ENCODE assay signal across 34 mouse cellular contexts in the genomic region with DNA sequence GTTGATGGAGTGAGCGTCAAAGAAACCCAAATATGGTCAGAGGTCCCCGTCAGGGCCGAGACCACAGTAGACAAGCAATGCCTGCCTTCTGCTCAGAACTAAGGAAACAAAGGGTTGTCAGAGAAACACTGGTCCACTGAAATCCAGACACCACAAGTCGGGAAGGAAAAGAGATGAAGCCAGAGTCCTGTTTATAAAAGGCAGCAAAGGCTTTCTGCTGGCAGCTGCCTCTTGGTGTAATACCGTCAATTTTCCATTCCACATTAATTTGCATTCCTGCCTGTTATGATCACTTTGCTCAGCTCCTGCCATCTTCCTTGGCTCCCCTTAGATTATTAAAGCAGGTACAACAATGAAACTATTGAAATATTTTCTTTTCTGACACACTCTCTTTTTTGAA. TPM values are rescaled to one million over a fixed set of nuclear protein-coding genes. Genes with fewer than 3 reads are reported as not detected.
DNase-seq lines count a peak whose midpoint lies in the region; ATAC-seq lines count a peak whose summit lies in the region.
"Had no signal": no experiment of that assay in that cellular context is flagged by ENCODE, and none has a peak within 500 bp of the region (broad histone marks: within the 10 kb centered on the region; RNA-seq: fewer than 3 reads in every experiment).

No protein-coding gene starts in this region.

- no peak for DNase-seq in heart, postnatal 4 days
- DNase-seq in heart, postnatal 36 days: no peak
- DNase-seq in Muller cell, postnatal 12 days (ENCODE audit: inconsistent ontology term): peak; percentile 77
- peak; percentile 53 for DNase-seq in fibroblast of lung, adult 2 months (ENCODE audit: low read depth)
- DNase-seq in adrenal gland, postnatal 14 days: no peak
- DNase-seq: adrenal gland, postnatal 36 days; cerebellum, adult 2 months; cerebellum, postnatal 14 days; gastrocnemius, postnatal 14 days; kidney, adult 18-20 months; kidney, postnatal 25 days; liver; lung, adult 2 months; lung, postnatal 14 days; right cerebral cortex, postnatal 4 days had no signal

- no peaks in the 10 kb centered on the region for H3K27me3 ChIP-seq in heart, embryonic 11.5 days (ENCODE audit: control insufficient read depth, insufficient read depth, low read length)
- no peaks in the 10 kb centered on the region for H3K27me3 ChIP-seq in heart, embryonic 16.5 days (ENCODE audit: control insufficient read depth, insufficient read depth, low read length)
- H3K27me3 ChIP-seq: embryonic facial prominence, embryonic 15.5 days; kidney, embryonic 15.5 days; midbrain, embryonic 12.5 days; neural tube, embryonic 12.5 days had no signal

- H3K36me3 ChIP-seq in heart, embryonic 11.5 days (ENCODE audit: control insufficient read depth, insufficient read depth, low read length): no peaks in the 10 kb centered on the region
- no peaks in the 10 kb centered on the region for H3K36me3 ChIP-seq in heart, embryonic 16.5 days (ENCODE audit: control insufficient read depth, insufficient read depth)
- H3K36me3 ChIP-seq: embryonic facial prominence, embryonic 10.5 days; embryonic facial prominence, embryonic 15.5 days; kidney, embryonic 15.5 days; midbrain, embryonic 12.5 days; neural tube, embryonic 12.5 days had no signal

- no peak overlapping the region for H3K4me3 ChIP-seq in heart, embryonic 11.5 days (ENCODE audit: low read depth, low read length)
- H3K4me3 ChIP-seq in heart, embryonic 16.5 days (ENCODE audit: low read length): no peak overlapping the region
- H3K4me3 ChIP-seq: embryonic facial prominence, embryonic 10.5 days; embryonic facial prominence, embryonic 15.5 days; kidney, embryonic 15.5 days; midbrain, embryonic 12.5 days; myocyte; neural tube, embryonic 12.5 days had no signal

- peak overlapping the region; percentile 11; the same call in 1 of the 2 replicates for H3K4me2 ChIP-seq in heart, embryonic 11.5 days
- H3K4me2 ChIP-seq in heart, embryonic 16.5 days (ENCODE audit: low read depth, low read length): no peak overlapping the region
- H3K4me2 ChIP-seq: embryonic facial prominence, embryonic 15.5 days; hindbrain, embryonic 14.5 days; kidney, embryonic 15.5 days; midbrain, embryonic 12.5 days; neural tube, embryonic 12.5 days had no signal

- peak overlapping the region; percentile 51 for H3K27ac ChIP-seq in heart, embryonic 11.5 days (ENCODE audit: low read depth, low read length)
- H3K27ac ChIP-seq in heart, embryonic 16.5 days (ENCODE audit: low read length): peak overlapping the region; percentile 11; the same call in 1 of the 2 replicates
- H3K27ac ChIP-seq: embryonic facial prominence, embryonic 10.5 days; embryonic facial prominence, embryonic 15.5 days; hindbrain, embryonic 14.5 days; kidney, embryonic 15.5 days; liver, embryonic 14.5 days; midbrain, embryonic 12.5 days; neural tube, embryonic 12.5 days had no signal

- intact Hi-C loops in heart, postnatal 36 days (cut with DNase I): no loop called here

- WGBS in heart, embryonic 11.5 days (ENCODE audit: insufficient replicate concordance): 15% methylated on average over 5 of the region's 5 CpGs
- 20% methylated on average over 5 of the region's 5 CpGs for WGBS in heart, embryonic 16.5 days

- H3K9ac ChIP-seq in heart, embryonic 11.5 days (ENCODE audit: low read depth, low read length): no peak overlapping the region; the same call in 1 of the 2 replicates
- H3K9ac ChIP-seq in heart, embryonic 16.5 days (ENCODE audit: low read length): no peak overlapping the region
- H3K9ac ChIP-seq: embryonic facial prominence, embryonic 15.5 days; hindbrain, embryonic 14.5 days; kidney, embryonic 15.5 days; liver, embryonic 14.5 days; midbrain, embryonic 12.5 days; neural tube, embryonic 12.5 days had no signal

- no peak for ATAC-seq in heart, embryonic 11.5 days (replicated peaks; ENCODE audit: insufficient number of reproducible peaks, low FRiP score, low TSS enrichment)
- no peak for ATAC-seq in heart, embryonic 16.5 days (replicated peaks; ENCODE audit: extremely low read depth, insufficient read depth, low FRiP score)
- ATAC-seq: forebrain, embryonic 14.5 days had no signal

- H3K4me1 ChIP-seq in heart, embryonic 11.5 days (ENCODE audit: control insufficient read depth, insufficient read depth, low read length): peaks cover 12% of the 10 kb centered on the region; the same call in 1 of the 2 replicates
- H3K4me1 ChIP-seq in heart, embryonic 16.5 days (ENCODE audit: control insufficient read depth, insufficient read depth, low read length): peaks cover 12% of the 10 kb centered on the region
- H3K4me1 ChIP-seq: midbrain, embryonic 12.5 days; neural tube, embryonic 12.5 days had no signal

- H3K9me3 ChIP-seq in heart, embryonic 11.5 days (replicated peaks; ENCODE audit: control insufficient read depth, low read length): no peaks in the 10 kb centered on the region
- H3K9me3 ChIP-seq in heart, embryonic 16.5 days (replicated peaks; ENCODE audit: control insufficient read depth, low read length): no peaks in the 10 kb centered on the region
- H3K9me3 ChIP-seq: embryonic facial prominence, embryonic 10.5 days; embryonic facial prominence, embryonic 15.5 days; kidney, embryonic 15.5 days; midbrain, embryonic 12.5 days; neural tube, embryonic 12.5 days had no signal

RNA-seq across cellular contexts. Expression of a gene that starts 13.8 kb away (rescaled TPM):
- 450 and 606 TPM in 2 replicates for polyA plus RNA-seq in heart, embryonic 11.5 days (2014; fragmentation: Nextera tagmentation; extraction: Ambion mirVana)
- 1,000 to 10,000 TPM; 1,138 to 1,271 TPM for total RNA-seq in heart, postnatal 4 days (2021)
- 427 and 514 TPM in 2 replicates for polyA plus RNA-seq in heart, embryonic 16.5 days (2015; fragmentation: Nextera tagmentation; extraction: Ambion mirVana)
- total RNA-seq in heart, postnatal 36 days (2021): 100 to 1,000 TPM; 424 to 684 TPM
- not detected in 2 replicates for total RNA-seq in adrenal gland, postnatal 14 days (2021)
- total RNA-seq: adrenal gland, postnatal 36 days; hematopoietic stem cell, adult 5-6 weeks; layer of hippocampus, adult 18-20 months; layer of hippocampus, postnatal 10 days; left cerebral cortex, adult 18-20 months; left cerebral cortex, postnatal 14 days; megakaryocyte progenitor cell, adult 5-6 weeks; MEL; midbrain, postnatal 0 days had no signal
- polyA plus RNA-seq: forebrain, embryonic 14.5 days had no signal

RNA-seq across cellular contexts. Expression of a gene that starts 50.2 kb away (rescaled TPM):
- 53.3 and 55.6 TPM in 2 replicates for polyA plus RNA-seq in heart, embryonic 11.5 days (2014; fragmentation: Nextera tagmentation; extraction: Ambion mirVana)
- total RNA-seq in heart, postnatal 4 days (2021): 10 to 100 TPM; 17.5 to 21.3 TPM
- polyA plus RNA-seq in heart, embryonic 16.5 days (2015; fragmentation: Nextera tagmentation; extraction: Ambion mirVana): 45.2 and 48.1 TPM in 2 replicates
- total RNA-seq in heart, postnatal 36 days (2021): 10 to 100 TPM; 12.7 to 19.5 TPM
- total RNA-seq in adrenal gland, postnatal 14 days (2021): 17.7 and 18.3 TPM in 2 replicates

Comparison
In these comparisons a context has a peak if more than half of its experiments do, and no peak if none do; other contexts are left out.
1. DNase-seq: peak in Muller cell, postnatal 12 days (single experiment) and fibroblast of lung, adult 2 months (single experiment); none in heart, postnatal 4 days (single experiment), heart, postnatal 36 days (0 of 2) and adrenal gland, postnatal 14 days (single experiment).
2. RNA of a gene that starts 13.8 kb away (total RNA-seq): 1,138 to 1,271 TPM in heart, postnatal 4 days and 424 to 684 TPM in heart, postnatal 36 days; not detected in adrenal gland, postnatal 14 days; every median in the first group is over 100 times any median in the second.